42 mouse cellular contexts compared by ENCODE assay signal in genomic region chr9:39740741-39741140, GRCm38 (mm10). TPM values are rescaled to one million over a fixed set of nuclear protein-coding genes. Genes with fewer than 3 reads are reported as not detected.
"Had no signal": no experiment of that assay in that cellular context is flagged by ENCODE, and none has a peak within 500 bp of the region (broad histone marks: within the 10 kb centered on the region; RNA-seq: fewer than 3 reads in every experiment).

No protein-coding gene starts in this region.

- H3K36me3 ChIP-seq: hindbrain, embryonic 10.5 days; hindbrain, embryonic 12.5 days; intestine, embryonic 15.5 days; limb, embryonic 13.5 days; limb, embryonic 15.5 days; liver, embryonic 12.5 days had no signal

- DNase-seq: gastrocnemius, postnatal 14 days; gastrocnemius, postnatal 36 days; heart, adult 11 months; heart, adult 2 months; heart, postnatal 10 days; heart, postnatal 4 days; kidney, adult 18-20 months; kidney, adult 8-10 months; kidney, postnatal 10 days; kidney, postnatal 25 days; kidney, postnatal 4 days; layer of hippocampus, adult 9-11 months; layer of hippocampus, postnatal 36 days; left cerebral cortex, postnatal 4 days; lung, adult 18-20 months had no signal

- H3K27ac ChIP-seq: heart, adult 2 months; hindbrain, embryonic 10.5 days; hindbrain, embryonic 12.5 days; hindbrain, embryonic 14.5 days; intestine, embryonic 15.5 days; layer of hippocampus, adult 2 months; limb, embryonic 13.5 days; limb, embryonic 15.5 days; liver, embryonic 12.5 days; liver, embryonic 14.5 days had no signal

- H3K27me3 ChIP-seq: hindbrain, embryonic 12.5 days; intestine, embryonic 15.5 days; limb, embryonic 13.5 days; limb, embryonic 15.5 days; liver, embryonic 12.5 days had no signal

- H3K9ac ChIP-seq: hindbrain, embryonic 12.5 days; hindbrain, embryonic 14.5 days; intestine, embryonic 15.5 days; limb, embryonic 13.5 days; limb, embryonic 15.5 days; liver, embryonic 12.5 days; liver, embryonic 14.5 days had no signal

- H3K4me1 ChIP-seq: hindbrain, embryonic 10.5 days; hindbrain, embryonic 12.5 days; intestine, embryonic 15.5 days; limb, embryonic 13.5 days; limb, embryonic 15.5 days; liver, embryonic 12.5 days had no signal

- ATAC-seq: hindbrain, embryonic 16.5 days; inflammation-experienced regulatory T-cells, adult 6 months; intestine, embryonic 15.5 days; liver, embryonic 12.5 days had no signal

- H3K4me2 ChIP-seq: heart, embryonic 11.5 days; hindbrain, embryonic 12.5 days; hindbrain, embryonic 14.5 days; intestine, embryonic 15.5 days; limb, embryonic 13.5 days; limb, embryonic 15.5 days; liver, embryonic 12.5 days had no signal

- H3K9me3 ChIP-seq: hindbrain, embryonic 10.5 days; hindbrain, embryonic 12.5 days; intestine, embryonic 15.5 days; limb, embryonic 13.5 days; limb, embryonic 15.5 days; liver, embryonic 12.5 days had no signal

- H3K4me3 ChIP-seq: heart, adult 2 months; hindbrain, embryonic 10.5 days; hindbrain, embryonic 12.5 days; intestine, embryonic 15.5 days; layer of hippocampus, adult 2 months; limb, embryonic 13.5 days; limb, embryonic 15.5 days; liver, embryonic 12.5 days had no signal

RNA-seq across cellular contexts. Expression of gene Olfr967, which starts 5.3 kb away (rescaled TPM):
- total RNA-seq: gastrocnemius, adult 18-20 months; gastrocnemius, adult 8-10 months; gastrocnemius, postnatal 14 days; gastrocnemius, postnatal 36 days; heart, adult 2 months; heart, postnatal 10 days; heart, postnatal 25 days; heart, postnatal 4 days; layer of hippocampus, postnatal 14 days; layer of hippocampus, postnatal 36 days; left cerebral cortex, adult 18-20 months; left cerebral cortex, postnatal 10 days; left cerebral cortex, postnatal 25 days; left cerebral cortex, postnatal 4 days; liver, adult 2 months had no signal
- polyA plus RNA-seq: gonadal fat pad, adult 2 months; heart, adult 2 months; heart, embryonic 11.5 days; heart, embryonic 14.5 days; heart, embryonic 16.5 days; hindbrain, embryonic 10.5 days; hindbrain, embryonic 12.5 days; hindbrain, embryonic 14.5 days; hindbrain, embryonic 16.5 days; inflammation-experienced regulatory T-cells, adult 6 months; intestine, embryonic 15.5 days; kidney, embryonic 14.5 days; kidney, embryonic 16.5 days; limb, embryonic 11.5 days; limb, embryonic 13.5 days; limb, embryonic 15.5 days; liver, adult 2 months; liver, embryonic 12.5 days; liver, embryonic 14.5 days; liver, embryonic 16.5 days had no signal

RNA-seq across cellular contexts. Expression of gene Olfr150, which starts 10.0 kb away (rescaled TPM):
- total RNA-seq: gastrocnemius, adult 18-20 months; gastrocnemius, adult 8-10 months; gastrocnemius, postnatal 14 days; gastrocnemius, postnatal 36 days; heart, adult 2 months; heart, postnatal 10 days; heart, postnatal 25 days; heart, postnatal 4 days; layer of hippocampus, adult 2 months; layer of hippocampus, postnatal 14 days; layer of hippocampus, postnatal 36 days; left cerebral cortex, adult 18-20 months; left cerebral cortex, postnatal 10 days; left cerebral cortex, postnatal 25 days; left cerebral cortex, postnatal 4 days; liver, adult 2 months had no signal
- polyA plus RNA-seq: gonadal fat pad, adult 2 months; heart, adult 2 months; heart, embryonic 11.5 days; heart, embryonic 14.5 days; heart, embryonic 16.5 days; hindbrain, embryonic 10.5 days; hindbrain, embryonic 12.5 days; hindbrain, embryonic 14.5 days; hindbrain, embryonic 16.5 days; inflammation-experienced regulatory T-cells, adult 6 months; intestine, embryonic 15.5 days; kidney, embryonic 14.5 days; kidney, embryonic 16.5 days; limb, embryonic 11.5 days; limb, embryonic 13.5 days; limb, embryonic 15.5 days; liver, adult 2 months; liver, embryonic 12.5 days; liver, embryonic 14.5 days; liver, embryonic 16.5 days had no signal

RNA-seq across cellular contexts. Expression of gene Olfr965, which starts 29.6 kb away (rescaled TPM):
- total RNA-seq: gastrocnemius, adult 18-20 months; gastrocnemius, adult 8-10 months; gastrocnemius, postnatal 14 days; gastrocnemius, postnatal 36 days; heart, adult 2 months; heart, postnatal 10 days; heart, postnatal 25 days; heart, postnatal 4 days; layer of hippocampus, adult 2 months; layer of hippocampus, postnatal 14 days; layer of hippocampus, postnatal 36 days; left cerebral cortex, adult 18-20 months; left cerebral cortex, postnatal 10 days; left cerebral cortex, postnatal 25 days; left cerebral cortex, postnatal 4 days; liver, adult 2 months had no signal
- polyA plus RNA-seq: gonadal fat pad, adult 2 months; heart, adult 2 months; heart, embryonic 11.5 days; heart, embryonic 14.5 days; heart, embryonic 16.5 days; hindbrain, embryonic 10.5 days; hindbrain, embryonic 12.5 days; hindbrain, embryonic 14.5 days; hindbrain, embryonic 16.5 days; inflammation-experienced regulatory T-cells, adult 6 months; intestine, embryonic 15.5 days; kidney, embryonic 14.5 days; kidney, embryonic 16.5 days; limb, embryonic 11.5 days; limb, embryonic 13.5 days; limb, embryonic 15.5 days; liver, adult 2 months; liver, embryonic 12.5 days; liver, embryonic 14.5 days; liver, embryonic 16.5 days had no signal

RNA-seq across cellular contexts. Expression of gene Olfr149, which starts 33.8 kb away (rescaled TPM):
- total RNA-seq: gastrocnemius, adult 18-20 months; gastrocnemius, adult 8-10 months; gastrocnemius, postnatal 14 days; gastrocnemius, postnatal 36 days; heart, adult 2 months; heart, postnatal 10 days; heart, postnatal 25 days; heart, postnatal 4 days; layer of hippocampus, adult 2 months; layer of hippocampus, postnatal 14 days; layer of hippocampus, postnatal 36 days; left cerebral cortex, adult 18-20 months; left cerebral cortex, postnatal 10 days; left cerebral cortex, postnatal 25 days; left cerebral cortex, postnatal 4 days; liver, adult 2 months had no signal
- polyA plus RNA-seq: gonadal fat pad, adult 2 months; heart, adult 2 months; heart, embryonic 11.5 days; heart, embryonic 14.5 days; heart, embryonic 16.5 days; hindbrain, embryonic 10.5 days; hindbrain, embryonic 12.5 days; hindbrain, embryonic 14.5 days; hindbrain, embryonic 16.5 days; inflammation-experienced regulatory T-cells, adult 6 months; intestine, embryonic 15.5 days; kidney, embryonic 14.5 days; kidney, embryonic 16.5 days; limb, embryonic 11.5 days; limb, embryonic 13.5 days; limb, embryonic 15.5 days; liver, adult 2 months; liver, embryonic 12.5 days; liver, embryonic 14.5 days; liver, embryonic 16.5 days had no signal

RNA-seq across cellular contexts. Expression of gene Olfr968, which starts 42.3 kb away (rescaled TPM):
- total RNA-seq: gastrocnemius, adult 18-20 months; gastrocnemius, adult 8-10 months; gastrocnemius, postnatal 14 days; gastrocnemius, postnatal 36 days; heart, adult 2 months; heart, postnatal 10 days; heart, postnatal 25 days; heart, postnatal 4 days; layer of hippocampus, adult 2 months; layer of hippocampus, postnatal 14 days; layer of hippocampus, postnatal 36 days; left cerebral cortex, adult 18-20 months; left cerebral cortex, postnatal 10 days; left cerebral cortex, postnatal 25 days; left cerebral cortex, postnatal 4 days; liver, adult 2 months had no signal
- polyA plus RNA-seq: gonadal fat pad, adult 2 months; heart, adult 2 months; heart, embryonic 11.5 days; heart, embryonic 14.5 days; heart, embryonic 16.5 days; hindbrain, embryonic 10.5 days; hindbrain, embryonic 12.5 days; hindbrain, embryonic 14.5 days; hindbrain, embryonic 16.5 days; inflammation-experienced regulatory T-cells, adult 6 months; intestine, embryonic 15.5 days; kidney, embryonic 14.5 days; kidney, embryonic 16.5 days; limb, embryonic 11.5 days; limb, embryonic 13.5 days; limb, embryonic 15.5 days; liver, adult 2 months; liver, embryonic 12.5 days; liver, embryonic 14.5 days; liver, embryonic 16.5 days had no signal
